Mouse (Mus musculus) small intestine, adult 2 months (tissue): ENCODE results near the gene Armh2.

Source experiments
- CTCF ChIP-seq: fragments of 200-500 bp; IDR thresholded peaks from 2 replicates; pipeline ENCODE4 v1.5.1; 2012; ENCODE audit warnings: low read depth, mild to moderate bottlenecking, control low read depth, inconsistent platforms, low read length, moderate library complexity, mixed read lengths; ENCODE audit not compliant: insufficient replicate concordance, insufficient read length; ENCODE audit errors: extremely low read depth
- POLR2A ChIP-seq: fragments of 200-500 bp; IDR thresholded peaks from 2 replicates; pipeline ENCODE4 v1.6.1; 2012; ENCODE audit warnings: low read depth, mild to moderate bottlenecking, control low read depth, inconsistent platforms, low read length, moderate library complexity

DNA sequence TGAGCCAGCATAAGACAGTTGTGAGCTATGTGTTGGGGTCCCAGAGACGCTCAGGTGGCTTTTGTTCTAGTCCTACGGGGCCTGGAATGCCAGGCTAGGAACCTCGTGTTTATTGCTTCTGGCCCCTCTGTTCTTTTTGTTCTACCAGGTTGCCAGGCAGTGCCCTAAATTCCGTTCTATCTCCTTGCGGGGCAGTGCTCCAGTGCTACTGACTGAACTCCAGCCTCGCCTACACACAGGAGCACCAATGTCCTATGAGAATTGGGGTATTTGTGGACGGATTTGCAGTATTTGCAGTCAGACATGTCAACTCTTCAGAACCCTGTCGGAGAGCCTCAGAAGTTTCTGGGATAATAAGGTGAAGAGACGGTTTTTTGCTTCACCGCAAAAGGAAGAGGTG, at the start of gene Armh2:
- no peak for TF ChIP-seq CTCF
- no peak for TF ChIP-seq POLR2A
